In genomic region chr4:57916201-57916661, GRCm38 (mm10) we compare ENCODE assay signal across 8 mouse cellular contexts. TPM values are rescaled to one million over a fixed set of nuclear protein-coding genes. Genes with fewer than 3 reads are reported as not detected.
A peak's percentile ranks its signal among the peaks of the same experiment; 100 is the strongest.
DNase-seq lines count a peak whose midpoint lies in the region; ATAC-seq and TF ChIP-seq lines count a peak whose summit lies in the region.

Gene D630039A03Rik (minus strand): TSS chr4:57916297.

- H3K27ac ChIP-seq in forebrain, embryonic 12.5 days: no peak within 1 kb of the TSS
- no peak within 1 kb of the TSS for H3K27ac ChIP-seq in forebrain, embryonic 11.5 days (ENCODE audit: low read depth, low read length)
- H3K27ac ChIP-seq in kidney, embryonic 15.5 days: peak within 1 kb of the TSS; percentile 45
- peak within 1 kb of the TSS; percentile 60 for H3K27ac ChIP-seq in lung, postnatal 0 days (ENCODE audit: low read length)

- ATAC-seq in forebrain, embryonic 12.5 days (ENCODE audit: low FRiP score): no peak
- ATAC-seq in forebrain, embryonic 11.5 days (replicated peaks; ENCODE audit: low FRiP score): no peak
- no peak; the same call in 1 of the 2 replicates for ATAC-seq in kidney, embryonic 15.5 days (replicated peaks; ENCODE audit: low FRiP score)
- ATAC-seq in lung, postnatal 0 days: 0 out of 2 replicates have a peak, but pooled peaks have one; percentile 18

- H3K36me3 ChIP-seq in forebrain, embryonic 12.5 days (replicated peaks): no peaks in the 10 kb centered on the region
- H3K36me3 ChIP-seq in forebrain, embryonic 11.5 days (ENCODE audit: control insufficient read depth, insufficient read depth, low read length): no peaks in the 10 kb centered on the region
- H3K36me3 ChIP-seq in kidney, embryonic 15.5 days: no peaks in the 10 kb centered on the region
- no peaks in the 10 kb centered on the region for H3K36me3 ChIP-seq in lung, postnatal 0 days (ENCODE audit: insufficient read depth, low read length)

- H3K9me3 ChIP-seq in forebrain, embryonic 12.5 days: no peaks in the 10 kb centered on the region
- H3K9me3 ChIP-seq in forebrain, embryonic 11.5 days (ENCODE audit: control insufficient read depth, low read length): no peaks in the 10 kb centered on the region
- no peaks in the 10 kb centered on the region for H3K9me3 ChIP-seq in kidney, embryonic 15.5 days (replicated peaks)
- H3K9me3 ChIP-seq in lung, postnatal 0 days (ENCODE audit: low read length): no peaks in the 10 kb centered on the region

- no peak for DNase-seq in forebrain, embryonic 11.5 days (ENCODE audit: low spot score)
- DNase-seq in CD4-positive, CD25-positive, alpha-beta regulatory T cell, adult 2 months (ENCODE audit: low read depth, low spot score): peak; percentile 63
- peak; percentile 77 to 82 for DNase-seq in cerebellum, postnatal 14 days
- peak; percentile 45 for DNase-seq in lung, postnatal 0 days (ENCODE audit: low spot score)
- DNase-seq in layer of hippocampus, adult 11-12 months (ENCODE audit: low spot score): no peak
- DNase-seq in embryo, embryonic 11 days: no peak

- 41% methylated on average over 9 of the region's 9 CpGs for WGBS in forebrain, embryonic 12.5 days
- 40% methylated on average over 9 of the region's 9 CpGs for WGBS in forebrain, embryonic 11.5 days
- WGBS in kidney, embryonic 15.5 days: 12% methylated on average over 9 of the region's 9 CpGs
- WGBS in lung, postnatal 0 days: 13% methylated on average over 9 of the region's 9 CpGs

- TF ChIP-seq EP300 in lung, postnatal 0 days (IDR thresholded peaks at IDR 0.05): no peak

- peaks cover 20% of the 10 kb centered on the region; the same call in 1 of the 2 replicates for H3K27me3 ChIP-seq in forebrain, embryonic 12.5 days
- H3K27me3 ChIP-seq in forebrain, embryonic 11.5 days (ENCODE audit: control insufficient read depth, insufficient read depth, low read length): no peaks in the 10 kb centered on the region; the same call in 1 of the 2 replicates
- H3K27me3 ChIP-seq in kidney, embryonic 15.5 days: no peaks in the 10 kb centered on the region
- no peaks in the 10 kb centered on the region for H3K27me3 ChIP-seq in lung, postnatal 0 days (replicated peaks; ENCODE audit: insufficient read depth, low read length)

- TF ChIP-seq CTCF in lung, postnatal 0 days (IDR thresholded peaks at IDR 0.05): no peak

- H3K4me1 ChIP-seq in forebrain, embryonic 12.5 days: peaks cover 18% of the 10 kb centered on the region
- H3K4me1 ChIP-seq in forebrain, embryonic 11.5 days (replicated peaks; ENCODE audit: control insufficient read depth, insufficient read depth, low read length): no peaks in the 10 kb centered on the region
- peaks cover 33% of the 10 kb centered on the region for H3K4me1 ChIP-seq in kidney, embryonic 15.5 days
- no peaks in the 10 kb centered on the region for H3K4me1 ChIP-seq in lung, postnatal 0 days (ENCODE audit: insufficient read depth, low read depth, low read length)

- no peak within 1 kb of the TSS for H3K4me3 ChIP-seq in forebrain, embryonic 12.5 days (replicated peaks)
- no peak within 1 kb of the TSS for H3K4me3 ChIP-seq in forebrain, embryonic 11.5 days (ENCODE audit: low read depth, low read length)
- peak within 1 kb of the TSS; percentile 23 for H3K4me3 ChIP-seq in kidney, embryonic 15.5 days (replicated peaks)
- peak within 1 kb of the TSS; percentile 14; the same call in 1 of the 2 replicates for H3K4me3 ChIP-seq in lung, postnatal 0 days (ENCODE audit: low read depth, low read length)

- H3K9ac ChIP-seq in forebrain, embryonic 12.5 days: no peak within 1 kb of the TSS
- no peak within 1 kb of the TSS for H3K9ac ChIP-seq in forebrain, embryonic 11.5 days (ENCODE audit: low read length)
- 0 out of 2 replicates have a peak within 1 kb of the TSS, but pooled peaks have one; percentile 8 for H3K9ac ChIP-seq in kidney, embryonic 15.5 days
- 0 out of 2 replicates have a peak within 1 kb of the TSS, but pooled peaks have one; percentile 16 for H3K9ac ChIP-seq in lung, postnatal 0 days (replicated peaks; ENCODE audit: low read depth)

- peak within 1 kb of the TSS; percentile 21; the same call in 1 of the 2 replicates for H3K4me2 ChIP-seq in forebrain, embryonic 12.5 days
- no peak within 1 kb of the TSS for H3K4me2 ChIP-seq in forebrain, embryonic 11.5 days (ENCODE audit: low read depth, low read length, severe bottlenecking)
- peak within 1 kb of the TSS; percentile 56 for H3K4me2 ChIP-seq in kidney, embryonic 15.5 days
- H3K4me2 ChIP-seq in lung, postnatal 0 days (replicated peaks; ENCODE audit: low read depth, low read length): peak within 1 kb of the TSS; percentile 56

RNA-seq across cellular contexts. Expression of gene D630039A03Rik, which starts in this region (rescaled TPM):
- polyA plus RNA-seq in forebrain, embryonic 12.5 days (2016; fragmentation: Nextera tagmentation; extraction: Ambion mirVana): not detected in 2 replicates
- not detected in 2 replicates for polyA plus RNA-seq in forebrain, embryonic 11.5 days (2014; fragmentation: Nextera tagmentation; extraction: Ambion mirVana)
- polyA plus RNA-seq in kidney, embryonic 15.5 days (2015; fragmentation: Nextera tagmentation; extraction: Ambion mirVana): 1.2 and 1.6 TPM in 2 replicates
- 2.7 and 3.0 TPM in 2 replicates for polyA plus RNA-seq in lung, postnatal 0 days (2015; fragmentation: Nextera tagmentation; extraction: Ambion mirVana)

Comparison
In these comparisons a context has a peak if more than half of its experiments do, and no peak if none do; other contexts are left out.
1. H3K27ac ChIP-seq: peak in kidney, embryonic 15.5 days (single experiment) and lung, postnatal 0 days (single experiment); none in forebrain, embryonic 12.5 days (single experiment) and forebrain, embryonic 11.5 days (single experiment).
2. H3K4me3 ChIP-seq: peak in kidney, embryonic 15.5 days (single experiment) and lung, postnatal 0 days (single experiment); none in forebrain, embryonic 12.5 days (single experiment) and forebrain, embryonic 11.5 days (single experiment).
3. H3K9ac ChIP-seq: peak in kidney, embryonic 15.5 days (single experiment) and lung, postnatal 0 days (single experiment); none in forebrain, embryonic 12.5 days (single experiment) and forebrain, embryonic 11.5 days (single experiment).
4. DNase-seq: peak in CD4-positive, CD25-positive, alpha-beta regulatory T cell, adult 2 months (single experiment), cerebellum, postnatal 14 days (2 of 2) and lung, postnatal 0 days (single experiment); none in forebrain, embryonic 11.5 days (single experiment), layer of hippocampus, adult 11-12 months (single experiment) and embryo, embryonic 11 days (single experiment).